Mouse (Mus musculus) heart, adult 11 months (tissue): ENCODE measurements around the gene Gatad2b.
"Not testable (repeated sequence)": the region's sequence is repeated elsewhere in the genome, so short reads cannot be mapped to it uniquely, and the experiment has no call there.

ENCODE experiments used
- DNase-seq: peaks from one replicate; pipeline ENCODE4 v3.0.0; 2022

Gatad2b gene

GRCm38 (mm10) chr3:90265932-90266741 lies 26.8 kb upstream of the Gatad2b start:
- peak; percentile 97 for DNase-seq

DNA sequence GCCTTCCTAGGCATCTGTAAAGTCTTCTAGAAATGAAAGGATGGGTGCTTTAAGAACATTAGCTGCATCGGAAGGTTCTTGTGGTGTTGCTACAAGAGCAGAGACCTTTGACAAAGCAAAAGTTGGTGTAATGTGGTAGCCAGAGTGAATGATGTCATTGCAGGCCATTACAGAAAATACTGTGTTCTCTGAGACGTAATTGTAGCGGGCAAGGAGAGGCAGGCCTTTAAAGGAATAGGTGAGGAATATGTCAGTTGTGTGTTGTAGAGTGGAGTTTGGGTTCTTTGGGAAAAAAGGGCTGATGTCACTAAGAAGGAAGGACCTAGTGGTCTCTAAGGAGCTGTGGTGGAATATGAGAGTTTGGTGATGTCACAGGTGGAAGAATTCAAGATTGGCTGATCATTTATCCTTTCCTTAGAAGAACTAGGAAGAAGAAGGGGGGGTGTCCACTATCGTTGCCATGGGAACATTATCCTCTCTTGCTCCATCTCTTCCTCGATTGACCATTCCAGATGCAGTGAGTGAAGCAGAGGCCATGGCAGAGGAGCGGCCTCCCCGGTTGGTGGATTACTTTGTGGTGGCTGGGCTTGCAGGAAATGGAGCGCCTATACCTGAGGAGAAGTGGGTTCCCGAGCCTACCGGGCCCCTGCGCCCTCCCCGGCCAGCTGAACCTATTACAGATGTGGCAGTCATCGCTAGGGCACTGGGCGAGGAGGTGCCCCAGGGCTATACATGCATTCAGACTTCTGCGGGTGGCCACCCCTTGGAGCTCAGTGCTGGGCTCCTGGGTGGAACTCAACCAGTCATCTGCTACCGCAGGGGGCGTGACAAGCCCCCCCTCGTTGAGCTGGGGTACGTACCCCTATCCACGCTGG lies 25.8 kb upstream of the Gatad2b start:
- peak; percentile 95 for DNase-seq

- DNase-seq = peak; percentile 93
These were observed 24.8 kb upstream of the Gatad2b start for GRCm38 (mm10) chr3:90268190-90268589.

GRCm38 (mm10) chr3:90268971-90269370 lies 24.0 kb upstream of the Gatad2b start:
- peak; percentile 91 for DNase-seq

DNA sequence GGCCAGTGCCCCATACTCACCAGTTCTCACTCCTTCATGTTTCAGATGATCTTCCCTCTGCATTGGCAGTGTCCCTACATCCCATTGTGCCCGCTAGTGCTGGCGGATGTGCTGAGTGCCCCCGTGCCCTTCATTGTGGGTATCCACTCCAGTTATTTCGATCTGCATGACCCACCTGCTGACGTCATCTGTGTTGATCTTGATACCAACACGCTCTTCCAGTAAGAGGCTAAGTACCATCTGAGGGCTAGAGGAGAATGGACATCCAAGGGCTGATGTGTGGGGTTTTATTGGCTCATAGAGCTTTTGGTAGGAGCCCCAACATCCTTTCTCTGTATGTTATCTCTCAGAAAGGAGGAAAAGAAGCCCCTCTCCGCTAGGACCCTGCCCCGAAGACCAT lies 22.2 kb upstream of the Gatad2b start:
- peak; percentile 77 for DNase-seq

DNA sequence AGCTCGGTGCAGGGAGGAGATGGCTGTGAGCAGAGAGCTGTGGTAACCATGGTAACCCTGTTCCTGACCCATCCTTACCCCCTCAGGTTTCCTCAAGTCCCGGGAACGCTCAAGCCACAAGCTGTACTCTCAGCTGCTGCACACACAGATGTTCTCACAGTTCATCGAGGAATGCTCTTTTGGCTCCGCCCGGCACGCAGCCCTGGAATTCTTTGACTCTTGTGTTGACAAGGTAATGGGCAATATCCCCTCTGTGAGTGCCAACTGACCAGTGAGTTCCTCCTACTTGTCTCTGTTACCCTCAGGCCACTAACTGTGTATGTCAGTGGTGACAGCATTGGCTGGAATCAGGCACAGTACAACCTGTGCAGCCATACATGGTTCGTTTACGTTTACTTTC lies 20.8 kb upstream of the Gatad2b start:
- no peak for DNase-seq

DNA sequence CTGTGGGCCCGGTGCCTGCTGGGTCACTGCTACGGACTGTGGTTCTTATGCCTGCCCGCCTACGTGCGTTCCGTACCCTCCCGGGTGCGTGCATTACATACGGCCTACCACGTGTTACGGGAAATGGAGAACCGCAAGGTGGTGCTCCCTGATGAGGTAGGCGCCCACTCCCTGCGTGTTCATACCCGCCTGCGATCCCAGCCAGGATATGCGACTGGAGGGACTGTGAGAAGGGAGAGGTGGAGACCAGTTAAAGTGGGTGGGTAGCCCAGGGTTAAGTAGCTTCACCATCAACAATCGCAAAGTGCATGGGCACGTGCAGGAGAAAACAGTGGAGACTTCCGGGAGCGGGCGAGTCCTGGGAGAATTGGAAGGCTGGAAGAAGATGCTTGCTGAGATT lies 19.1 kb upstream of the Gatad2b start:
- DNase-seq = peak; percentile 91

DNA sequence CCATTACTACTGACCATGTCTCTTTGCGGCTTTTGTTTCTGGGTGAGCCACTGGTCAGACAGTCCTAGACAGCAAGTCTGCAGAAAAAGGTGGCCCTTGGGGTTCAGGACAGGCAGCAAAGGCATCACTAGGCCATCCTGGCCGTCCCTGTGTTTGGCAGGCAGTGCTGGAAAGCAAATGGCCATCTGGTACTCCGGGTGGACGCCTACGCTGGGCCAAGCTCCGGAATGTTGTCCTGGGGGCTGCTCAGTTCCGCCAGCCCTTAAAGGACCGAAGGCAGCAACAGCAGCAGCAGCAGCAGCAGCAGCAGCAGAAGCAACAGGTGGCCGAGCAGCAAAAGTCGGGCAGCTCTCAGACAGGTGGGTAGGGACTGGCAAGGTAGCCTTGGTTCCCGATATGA lies 17.7 kb upstream of the Gatad2b start:
- no peak for DNase-seq

DNA sequence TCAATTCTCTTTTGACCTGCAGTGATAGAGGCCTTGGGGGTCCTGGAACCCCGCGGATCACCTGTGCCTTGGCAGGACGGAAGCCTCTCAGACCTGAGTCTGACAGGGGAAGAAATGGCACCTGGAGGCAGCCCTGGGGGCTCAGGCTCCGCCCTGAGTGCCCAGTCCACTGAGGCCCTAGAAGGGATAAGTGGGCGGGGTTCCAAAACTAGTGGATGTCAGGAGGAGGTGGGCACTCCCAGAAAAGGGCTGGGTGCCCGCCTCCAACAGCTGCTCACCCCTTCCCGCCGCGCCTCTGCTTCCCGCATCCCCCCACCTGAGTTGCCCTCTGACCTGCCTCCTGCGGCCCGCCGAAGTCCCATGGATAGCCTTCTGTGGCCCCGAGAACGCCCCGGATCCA lies 16.1 kb upstream of the Gatad2b start:
- no peak for DNase-seq

GRCm38 (mm10) chr3:90277793-90278192 lies 15.2 kb upstream of the Gatad2b start:
- no peak for DNase-seq

GRCm38 (mm10) chr3:90278211-90278610 lies 14.8 kb upstream of the Gatad2b start:
- peak; percentile 79 for DNase-seq

GRCm38 (mm10) chr3:90279216-90279615 lies 13.8 kb upstream of the Gatad2b start:
- DNase-seq = peak; percentile 89

- DNase-seq = peak; percentile 62
These were observed 13.2 kb upstream of the Gatad2b start for GRCm38 (mm10) chr3:90279743-90280142.

DNA sequence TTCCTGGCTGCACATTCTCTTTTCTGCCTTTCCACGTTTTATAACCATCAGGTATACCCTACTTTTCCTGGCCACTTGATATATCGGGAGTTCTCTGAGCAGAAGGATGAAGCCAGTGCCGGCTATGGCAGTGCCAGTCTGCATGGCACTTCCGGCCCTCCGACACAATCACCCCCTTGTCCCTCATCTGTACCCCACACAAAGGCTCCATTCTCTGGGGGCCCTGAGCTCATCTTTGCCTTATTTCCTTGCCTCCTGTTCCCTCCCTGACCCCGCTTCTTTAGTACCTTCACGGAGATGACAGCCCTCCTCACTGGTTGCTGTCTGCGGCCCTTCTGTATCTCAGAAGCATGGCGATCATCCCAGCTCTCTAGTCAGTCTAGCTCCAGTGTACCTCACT lies 12.3 kb upstream of the Gatad2b start:
- DNase-seq = peak; percentile 77

- DNase-seq = peak; percentile 46
These were observed 8.8 kb upstream of the Gatad2b start for GRCm38 (mm10) chr3:90284150-90284549.

DNA sequence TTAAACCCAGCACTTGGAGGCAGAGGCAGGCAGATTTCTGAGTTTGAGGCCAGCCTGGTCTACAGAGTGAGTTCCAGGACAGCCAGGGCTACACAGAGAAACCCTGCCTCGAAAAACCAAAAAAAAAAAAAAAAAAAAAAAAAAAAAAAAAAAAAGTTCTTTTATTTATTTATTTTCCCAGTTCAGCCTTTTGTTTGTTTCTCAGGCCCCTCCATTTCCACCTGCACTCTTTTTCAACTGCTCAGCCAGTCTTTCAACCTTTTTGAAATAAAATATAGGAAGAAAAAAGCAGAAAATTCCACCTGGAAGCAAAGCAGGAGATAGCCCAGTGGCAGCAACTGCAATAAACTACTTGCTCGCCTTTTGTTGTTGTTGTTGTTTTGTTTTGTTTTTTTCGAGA lies 3.6 kb upstream of the Gatad2b start:
- DNase-seq = not testable (repeated sequence)

- peak; percentile 69 for DNase-seq
These were observed 2.4 kb upstream of the Gatad2b start for GRCm38 (mm10) chr3:90290602-90291001.

DNA sequence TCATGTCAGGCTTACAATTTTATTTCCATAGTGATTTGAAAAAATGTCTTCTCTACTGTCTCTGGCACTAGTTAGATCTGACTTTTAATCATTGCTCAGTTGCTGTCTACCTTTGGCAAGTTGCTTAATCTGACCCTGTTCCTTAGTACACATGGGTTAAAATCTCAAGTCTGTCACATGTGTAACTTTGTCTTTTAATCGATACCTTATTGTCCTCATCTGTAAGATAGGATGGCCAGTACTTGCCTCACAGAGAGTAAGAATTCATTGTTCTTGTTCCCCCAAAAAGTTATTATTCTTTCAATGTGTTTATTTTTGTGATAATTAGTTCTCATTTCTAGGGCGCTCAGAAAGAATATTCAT lies 1.0 kb upstream of the Gatad2b start:
- DNase-seq = no peak

GRCm38 (mm10) chr3:90293352-90294063 lies 530 bp downstream of the Gatad2b start:
- DNase-seq = peak; percentile 97

- peak; percentile 81 for DNase-seq
These were observed 1.1 kb downstream of the Gatad2b start for GRCm38 (mm10) chr3:90294064-90294440.

DNA sequence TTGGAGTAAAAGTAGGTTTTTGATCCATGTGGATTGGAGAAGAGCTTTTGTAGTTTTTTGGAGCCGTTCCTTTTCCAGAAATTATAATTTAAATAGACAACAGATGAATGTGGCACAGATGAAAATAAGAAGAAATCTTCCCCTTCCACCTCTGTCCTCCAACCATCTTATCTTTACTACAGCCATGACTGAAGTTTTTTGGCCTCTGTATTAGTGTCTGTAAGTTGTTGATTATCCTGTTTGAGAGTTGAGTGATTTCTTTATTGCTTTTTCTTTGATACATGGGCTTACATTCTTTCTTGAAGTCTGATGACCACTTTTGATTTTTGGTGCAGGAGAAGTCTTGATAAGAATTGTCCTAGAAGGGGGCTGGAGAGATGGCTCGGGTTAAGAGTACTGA lies 1.7 kb downstream of the Gatad2b start:
- no peak for DNase-seq

GRCm38 (mm10) chr3:90305801-90306200 lies 12.8 kb downstream of the Gatad2b start:
- DNase-seq = peak; percentile 79

DNA sequence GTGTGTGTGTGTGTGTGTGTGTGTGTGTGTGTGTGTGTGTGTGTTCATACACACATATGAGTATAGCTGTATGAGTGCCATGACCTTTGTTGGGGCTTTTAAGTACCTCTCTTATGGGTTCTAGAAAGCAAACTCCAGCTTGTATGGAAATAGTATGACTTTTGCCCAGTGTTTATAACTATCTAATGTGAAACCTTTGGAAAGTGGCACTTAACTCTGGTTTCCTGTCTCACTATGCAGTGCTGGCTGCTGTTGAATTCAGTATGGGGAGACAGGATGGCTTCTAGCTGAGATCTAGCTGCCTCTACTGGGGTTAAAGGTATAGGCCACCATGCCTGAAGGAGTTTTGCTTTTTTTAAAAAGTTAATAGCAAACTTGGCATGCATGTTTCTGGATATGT lies 16.6 kb downstream of the Gatad2b start:
- peak; percentile 9 for DNase-seq
